Mouse (Mus musculus) ES-Bruce4 (cell line): Measurements from ENCODE around the gene Thnsl2.

Experiments
- CTCF ChIP-seq: IDR thresholded peaks from one replicate; pipeline ENCODE4 v1.8.1; 2011; ENCODE audit warnings: low read depth, low read length
- EP300 ChIP-seq: IDR thresholded peaks from 2 replicates; pipeline ENCODE4 v1.6.1; 2011; ENCODE audit warnings: low read depth, low read length; ENCODE audit not compliant: insufficient read depth
- POLR2A ChIP-seq: IDR thresholded peaks from one replicate; pipeline ENCODE4 v1.8.1; 2011; ENCODE audit warnings: low read length; ENCODE audit not compliant: insufficient read depth

- TF ChIP-seq POLR2A (no peak), CTCF (no peak), EP300 (no peak)
Measured at GRCm38 (mm10) chr6:71106170-71106945, 37.9 kb downstream of the Thnsl2 start.
